Mouse (Mus musculus) urinary bladder, postnatal 4 days (tissue): ENCODE data around the gene Gnb5.

Experiments used
- DNase-seq, 2 experiments: peaks; one replicate each; pipeline ENCODE4 v3.0.0; 2021 to 2022; ENCODE audit warnings: low spot score in 2 of 2

Gene Gnb5

DNA sequence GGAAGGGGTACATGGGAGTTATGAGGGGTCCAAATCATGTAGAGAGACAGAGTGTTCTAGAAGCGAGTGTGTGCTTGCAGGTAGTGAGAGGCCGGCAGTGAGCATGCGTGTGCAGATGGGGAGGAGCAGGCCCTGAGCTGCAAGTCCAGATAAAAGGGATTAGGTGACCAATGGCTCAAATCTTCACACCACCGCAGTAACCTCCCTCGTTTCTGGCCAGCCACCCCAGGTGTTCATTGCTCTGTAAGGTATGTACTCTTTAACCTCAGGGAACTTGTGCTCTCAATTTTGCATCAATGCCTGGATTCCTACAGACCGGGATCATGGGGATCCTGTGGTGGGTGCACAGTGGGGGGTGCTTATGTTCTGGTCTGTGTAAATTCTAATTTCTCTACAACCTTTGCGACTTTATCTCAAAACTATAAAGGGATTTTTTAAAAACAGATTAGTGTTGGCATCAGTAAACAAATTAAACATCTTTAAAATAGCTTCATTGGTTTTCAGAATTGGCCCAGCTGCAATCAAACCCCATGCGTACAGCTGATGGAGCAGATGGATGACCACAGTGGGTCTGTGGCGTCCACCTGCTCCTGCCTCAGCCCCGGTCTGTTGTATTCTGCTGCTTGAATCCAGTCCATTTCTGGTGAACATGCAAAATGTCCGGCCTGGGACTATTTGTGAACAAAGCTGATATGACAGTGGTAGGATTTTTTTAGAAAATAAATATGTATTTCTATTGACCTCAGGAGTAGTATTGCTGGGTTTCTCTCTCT, at the start of gene Gnb5:
Gene Gnb5, plus strand, starts transcription at position 163 of the 773 bp plus-strand sequence.
- no peak for DNase-seq

DNA sequence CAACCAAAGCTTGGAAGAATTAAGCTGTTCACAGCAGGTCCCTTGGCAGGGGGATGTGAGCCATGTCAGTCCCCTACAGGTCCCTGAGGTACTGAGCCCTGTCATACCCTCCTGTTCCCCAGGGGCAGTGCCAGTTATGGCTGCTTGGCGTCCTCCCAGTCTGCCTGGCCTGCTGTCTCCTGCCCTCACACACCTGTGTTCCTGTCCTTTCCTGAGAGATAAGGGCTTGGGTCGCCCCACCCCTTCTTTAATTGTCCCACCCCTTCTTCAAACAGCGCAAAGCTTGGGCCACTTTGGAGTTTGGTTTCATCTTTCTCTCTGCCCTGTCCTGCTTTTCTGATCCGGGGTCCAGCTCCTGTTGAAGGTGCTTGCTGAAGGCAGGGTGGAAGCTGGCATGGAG, 47.3 kb upstream of the Gnb5 start:
- DNase-seq, result no peak

DNA sequence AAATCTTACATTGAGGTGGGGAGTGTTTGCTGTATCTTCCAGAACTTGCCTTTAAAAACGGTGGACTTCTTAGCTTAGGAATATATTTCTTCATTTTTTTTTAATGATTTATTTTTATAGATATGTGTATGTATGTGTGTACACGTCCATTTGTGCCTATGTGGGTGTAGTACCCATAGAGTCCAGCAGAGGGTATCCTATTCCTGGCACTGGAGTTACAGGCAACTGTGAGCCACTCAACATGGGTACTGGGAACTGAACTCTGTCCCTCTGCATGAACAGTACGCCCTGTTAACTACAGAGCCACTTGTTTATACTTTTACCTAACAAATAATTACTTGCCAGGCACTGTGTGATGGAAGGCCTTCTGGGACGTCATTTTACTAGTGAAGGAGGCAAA, 46.4 kb upstream of the Gnb5 start:
- no peak for DNase-seq

DNA sequence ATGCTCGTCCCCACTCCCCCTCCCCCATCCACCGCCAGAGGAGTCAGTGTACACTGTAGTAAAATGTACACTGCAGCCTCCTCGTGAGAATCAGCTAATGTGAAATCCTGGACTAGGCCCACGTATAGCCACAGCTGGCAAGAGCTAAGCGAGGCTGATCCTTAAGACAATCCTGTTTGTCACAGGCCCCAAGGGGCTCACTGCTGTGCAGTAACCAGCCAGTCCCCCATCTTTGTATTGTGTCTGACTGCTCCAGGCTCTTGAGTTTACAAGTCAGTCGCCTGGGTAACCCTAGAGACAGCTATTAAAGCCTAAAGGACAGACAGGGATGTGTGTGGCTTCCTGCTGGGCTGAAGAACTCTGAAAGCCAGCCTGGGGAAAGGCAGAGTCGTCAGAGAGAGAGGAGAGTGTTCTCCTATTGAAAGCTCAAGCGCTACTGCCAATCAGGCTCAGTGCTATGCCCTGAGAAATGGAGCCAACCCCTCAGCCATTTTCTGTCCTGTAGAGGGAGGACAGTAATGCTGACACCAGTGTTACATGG, 44.7 kb upstream of the Gnb5 start:
- DNase-seq, result no peak

DNA sequence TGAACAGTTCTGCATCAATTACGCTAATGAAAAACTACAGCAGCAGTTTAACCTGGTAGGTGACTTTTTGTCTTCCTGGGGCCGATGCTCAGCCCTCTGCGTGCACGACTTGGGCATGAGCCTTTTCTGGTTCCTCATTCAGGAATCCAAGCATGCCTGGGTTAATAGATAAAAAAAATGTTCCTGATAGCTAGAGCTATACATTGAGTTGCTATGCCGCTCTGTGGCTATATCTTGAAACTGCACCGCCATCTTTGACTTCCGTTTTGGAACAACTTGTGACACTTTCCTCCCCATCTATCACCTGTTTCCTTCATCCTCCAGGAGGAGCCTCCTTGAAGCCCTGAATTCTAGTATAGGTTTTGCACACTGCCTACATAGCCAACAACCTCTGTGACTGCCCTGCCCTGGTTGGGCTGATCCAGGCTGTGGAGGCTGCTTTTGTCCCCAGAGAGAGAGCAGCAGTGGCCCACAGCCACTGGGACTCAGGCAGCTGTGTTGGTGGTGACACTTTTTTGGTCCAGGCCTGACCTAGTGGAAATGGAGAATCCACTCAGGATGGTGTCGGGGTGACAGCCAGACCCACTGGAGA, 43.8 kb upstream of the Gnb5 start:
- no peak for DNase-seq

DNA sequence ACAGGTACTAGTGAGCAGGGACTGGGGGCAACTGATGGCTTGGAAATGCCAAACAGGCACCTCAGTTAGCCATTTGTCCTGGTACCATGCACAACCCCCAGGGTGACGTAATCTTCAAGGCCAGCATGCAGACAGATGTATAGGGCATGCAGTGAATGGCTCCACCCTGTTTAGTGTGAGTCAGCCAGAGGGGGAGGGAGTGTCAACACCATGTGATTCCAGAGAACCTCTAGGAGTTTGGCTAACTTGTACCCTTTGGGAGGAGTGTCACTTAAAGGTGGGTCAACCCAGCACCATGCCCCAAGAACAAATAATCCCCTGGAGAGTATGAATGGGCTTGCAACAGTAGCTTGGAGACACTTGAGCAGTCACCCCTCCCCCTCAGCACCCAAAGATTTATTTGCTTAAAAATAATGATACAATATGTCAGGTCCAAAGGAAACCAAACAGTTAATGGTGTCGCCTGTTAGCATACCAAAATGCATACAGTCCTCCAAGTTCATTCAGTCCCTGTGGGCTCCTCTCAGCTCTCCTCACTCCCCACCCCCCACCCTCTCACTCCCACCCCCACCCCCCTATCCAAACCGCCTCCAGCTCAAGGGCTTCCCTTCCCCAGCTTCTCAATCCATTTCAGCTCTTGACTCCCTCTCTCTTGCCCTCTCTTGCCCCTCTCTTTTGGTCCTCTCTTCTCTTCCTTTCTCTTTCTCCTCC, 41.9 kb upstream of the Gnb5 start:
- no peak for DNase-seq

DNA sequence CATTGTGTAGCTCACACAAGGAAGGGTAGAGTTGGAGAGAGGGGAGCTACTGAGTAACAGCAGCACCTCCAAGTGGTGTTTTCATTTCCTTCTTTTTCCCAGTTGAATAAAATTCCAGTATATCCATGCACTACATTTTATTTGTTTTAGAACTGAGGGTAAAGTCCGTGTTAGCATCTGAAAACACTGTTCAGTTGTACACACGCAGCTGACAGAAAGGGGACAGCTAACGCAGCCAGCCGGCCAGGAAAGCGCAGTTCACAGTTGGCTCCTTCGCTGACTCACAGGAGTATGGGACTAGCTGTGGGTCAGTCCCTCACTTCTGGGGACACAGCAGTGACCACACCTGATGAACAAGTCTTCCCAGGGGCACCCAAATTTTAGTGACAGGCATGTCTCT, 38.9 kb upstream of the Gnb5 start:
- DNase-seq, result no peak

DNA sequence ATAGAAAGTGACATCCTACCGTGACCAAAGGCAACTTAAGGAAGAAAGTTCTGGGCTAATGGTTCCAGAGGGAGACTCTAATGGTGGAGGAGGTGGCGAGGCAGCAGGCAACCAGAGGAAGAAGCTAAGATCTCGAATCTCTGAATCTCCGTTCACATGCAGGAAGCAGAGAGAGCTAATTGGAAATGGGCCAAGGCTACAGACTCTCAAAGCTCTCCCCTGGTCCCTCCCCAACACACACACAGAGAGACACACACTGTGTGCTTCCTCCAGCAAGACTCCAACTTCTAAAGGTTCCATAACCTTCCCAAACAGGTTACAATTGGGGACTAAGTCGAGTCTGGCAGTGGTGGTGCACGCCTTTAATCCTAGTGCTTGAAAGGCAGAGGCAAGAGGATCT, 35.7 kb upstream of the Gnb5 start:
- DNase-seq, result no peak

DNA sequence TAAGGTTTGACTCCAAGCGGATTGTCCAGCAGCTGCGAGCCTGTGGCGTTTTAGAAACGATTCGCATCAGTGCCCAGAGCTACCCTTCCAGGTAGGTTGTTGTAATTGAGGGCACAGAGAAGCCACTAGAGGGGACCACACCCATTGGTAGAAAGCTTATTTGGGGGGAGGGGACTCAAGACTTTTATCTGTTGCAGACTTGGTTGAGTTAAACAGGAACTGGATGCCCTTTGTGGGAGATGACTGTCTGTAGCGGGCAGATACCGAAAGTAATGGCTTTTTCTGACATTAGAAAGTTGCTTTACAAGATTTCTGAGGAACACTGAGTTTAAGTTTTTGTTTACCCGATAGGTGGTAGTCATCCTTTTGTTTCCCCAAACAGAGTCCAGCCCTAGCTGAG, 34.5 kb upstream of the Gnb5 start:
- no peak for DNase-seq

DNA sequence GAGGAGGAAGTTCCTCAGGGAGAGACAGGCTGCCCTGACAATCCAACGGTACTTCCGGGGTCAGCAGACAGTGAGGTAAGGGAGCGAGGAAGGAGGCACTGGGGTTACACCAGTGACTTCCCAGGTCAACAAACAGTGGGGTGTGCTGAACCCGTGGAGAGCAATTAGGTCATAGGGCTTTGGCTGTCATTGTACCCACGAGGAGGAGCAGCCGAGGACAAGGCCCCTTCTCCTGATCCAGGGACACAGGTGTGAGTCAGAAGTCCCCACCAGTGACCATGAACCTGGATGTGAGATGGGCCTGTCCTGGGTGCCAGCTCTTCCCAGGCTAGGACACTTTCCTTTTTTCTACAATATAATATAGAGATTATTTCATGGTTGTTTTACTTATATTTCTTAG, 32.4 kb upstream of the Gnb5 start:
- DNase-seq, result no peak

DNA sequence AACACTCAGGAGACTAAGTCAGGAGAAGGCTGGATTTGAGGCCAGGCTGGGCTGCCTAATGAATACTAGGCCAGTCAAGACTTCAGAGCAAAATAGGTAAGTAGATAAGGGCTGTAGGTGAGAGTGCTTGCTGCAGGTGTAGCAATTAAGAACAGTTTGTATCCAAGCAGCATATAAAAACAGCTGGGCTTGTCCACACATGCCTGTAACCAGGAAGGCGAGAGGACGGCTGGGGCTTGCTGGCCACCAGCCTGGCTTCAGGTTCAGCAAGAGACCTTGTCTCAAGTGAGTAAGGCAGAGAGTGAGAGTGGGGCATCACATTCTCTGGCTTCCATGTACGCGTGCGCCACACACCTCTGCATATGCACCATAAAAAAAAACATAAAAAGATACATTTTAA, 31.6 kb upstream of the Gnb5 start:
- no peak for DNase-seq

DNA sequence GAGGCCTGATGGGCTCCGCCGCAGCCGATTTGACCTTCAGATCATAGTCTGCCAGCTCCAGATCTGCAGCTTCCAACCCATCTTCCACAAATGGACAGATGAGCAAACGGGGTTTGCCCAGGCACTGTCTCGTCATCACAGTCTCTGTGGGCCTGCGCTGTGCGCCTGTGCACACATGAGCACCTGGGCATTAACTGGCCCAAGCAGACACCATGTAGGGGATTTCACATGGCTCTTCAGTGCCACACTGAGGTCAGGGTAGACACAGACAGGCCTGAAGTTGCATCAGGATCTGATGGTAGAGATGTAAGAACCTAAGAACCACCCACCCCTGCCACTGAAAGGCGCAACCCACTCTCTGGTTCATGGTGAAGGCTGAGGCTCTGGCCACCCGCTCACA, 31.0 kb upstream of the Gnb5 start:
- DNase-seq, result no peak

DNA sequence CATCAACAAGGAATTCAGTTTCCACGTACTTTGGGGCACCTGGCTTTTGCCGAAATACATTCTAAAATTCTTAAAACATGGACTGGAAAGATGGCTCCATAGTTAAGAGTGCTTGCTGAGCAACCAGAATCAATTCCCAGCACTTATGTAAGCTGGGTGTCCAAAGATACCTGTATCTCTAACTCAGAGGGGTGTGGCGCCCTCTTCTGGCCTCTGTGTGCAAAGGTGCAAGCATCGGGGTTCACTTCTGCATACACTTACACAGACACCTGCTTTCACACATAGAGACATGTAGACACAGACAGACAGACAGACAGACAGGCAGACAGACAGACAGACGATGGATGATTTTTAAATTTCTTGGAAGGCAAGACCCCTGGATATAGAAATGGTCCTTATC, 25.3 kb upstream of the Gnb5 start:
- DNase-seq, result no peak

DNA sequence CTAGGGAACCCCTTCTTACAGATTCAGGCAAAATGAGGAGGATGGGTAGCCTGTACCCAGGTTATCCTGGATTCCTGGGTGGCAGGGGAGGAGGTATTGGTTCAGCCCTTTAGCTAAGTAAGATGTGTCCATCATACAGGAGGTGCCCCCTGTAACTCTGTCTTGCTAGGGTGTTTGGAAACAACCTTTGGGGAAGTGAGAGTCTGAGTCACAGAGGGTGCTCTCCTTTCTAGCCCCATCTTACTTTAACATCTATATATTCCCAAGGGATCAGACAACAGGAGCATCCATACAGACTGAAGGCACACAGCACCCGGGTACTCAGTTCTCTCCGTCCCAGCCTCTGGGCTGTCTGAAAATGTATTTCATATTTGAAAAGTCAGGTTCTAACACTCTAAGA, 23.9 kb upstream of the Gnb5 start:
- DNase-seq, result no peak

DNA sequence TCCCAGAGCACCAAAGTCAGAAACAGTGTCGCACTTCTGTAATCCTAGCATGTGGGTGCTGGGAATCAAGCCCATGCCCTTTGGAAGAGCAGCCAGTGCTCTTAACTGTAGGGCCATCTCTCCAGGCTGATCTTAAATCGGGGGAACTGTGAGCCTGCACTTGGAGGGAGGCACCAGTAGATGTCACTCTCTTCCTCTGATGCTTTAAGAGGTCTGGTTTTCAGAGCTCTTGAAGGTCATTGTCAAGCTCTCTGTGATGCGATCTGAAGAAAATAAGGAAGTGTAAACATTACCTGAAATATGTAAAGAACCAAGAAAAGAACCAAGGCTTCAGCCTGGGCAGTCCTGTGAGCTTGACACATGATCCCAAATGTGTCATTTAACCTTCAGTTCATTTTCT, 23.3 kb upstream of the Gnb5 start:
- no peak for DNase-seq

DNA sequence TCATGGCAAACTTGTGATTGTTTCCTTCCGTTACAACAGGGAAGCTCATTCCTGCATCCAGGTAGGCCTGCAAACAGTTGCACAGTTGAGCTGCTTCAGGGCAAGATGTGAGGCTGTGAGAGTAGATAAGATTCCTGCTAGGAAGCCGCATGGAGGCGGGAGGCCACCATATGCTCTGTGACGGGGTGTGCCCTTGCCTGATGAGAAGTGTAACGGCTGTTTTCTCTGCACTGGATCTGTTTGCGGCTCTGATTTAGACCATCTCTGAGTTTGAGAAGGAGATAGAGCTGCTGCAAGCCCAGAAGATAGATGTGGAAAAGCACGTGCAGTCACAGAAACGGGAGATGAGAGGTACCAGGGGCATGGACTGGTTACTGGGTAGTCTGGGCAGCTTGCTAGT, 22.5 kb upstream of the Gnb5 start:
- no peak for DNase-seq

DNA sequence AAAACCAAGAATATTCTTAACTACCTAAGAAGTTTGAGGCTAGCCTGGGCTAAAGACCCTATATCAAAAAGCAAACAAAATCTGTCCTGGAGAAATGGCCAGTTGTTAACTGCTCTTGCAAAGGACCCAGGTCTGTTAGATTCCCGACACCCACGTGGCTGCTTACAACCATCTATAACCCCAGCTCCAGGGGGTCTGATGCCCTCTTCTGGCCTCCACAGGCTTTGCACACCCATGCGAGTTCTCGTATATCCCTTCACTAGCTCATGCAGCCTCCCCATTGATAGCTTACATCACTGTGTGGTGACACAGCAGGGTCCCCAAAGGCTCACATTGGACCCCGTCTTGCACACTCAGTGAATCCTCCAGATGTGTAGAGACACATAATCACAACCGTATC, 20.7 kb upstream of the Gnb5 start:
- DNase-seq, result no peak

DNA sequence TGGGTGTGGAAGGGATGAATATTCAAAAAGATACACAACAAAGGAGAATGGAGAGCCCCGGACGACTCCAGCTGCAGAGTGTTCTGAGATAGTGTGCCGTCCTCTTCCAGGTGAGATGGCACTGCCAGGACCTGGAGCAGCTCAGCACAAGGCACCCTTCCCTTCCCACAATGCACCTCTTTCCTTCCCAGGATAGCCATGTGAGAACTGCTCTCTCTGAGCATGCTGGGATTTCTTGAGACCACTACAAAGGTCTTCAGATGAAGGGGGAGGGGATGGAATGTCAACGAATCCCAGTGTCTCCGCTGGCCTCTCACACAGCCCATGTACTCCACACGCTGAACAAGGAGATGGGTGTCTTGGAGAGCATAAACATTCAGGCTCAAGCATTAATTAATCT, 18.5 kb upstream of the Gnb5 start:
- no peak for DNase-seq

DNA sequence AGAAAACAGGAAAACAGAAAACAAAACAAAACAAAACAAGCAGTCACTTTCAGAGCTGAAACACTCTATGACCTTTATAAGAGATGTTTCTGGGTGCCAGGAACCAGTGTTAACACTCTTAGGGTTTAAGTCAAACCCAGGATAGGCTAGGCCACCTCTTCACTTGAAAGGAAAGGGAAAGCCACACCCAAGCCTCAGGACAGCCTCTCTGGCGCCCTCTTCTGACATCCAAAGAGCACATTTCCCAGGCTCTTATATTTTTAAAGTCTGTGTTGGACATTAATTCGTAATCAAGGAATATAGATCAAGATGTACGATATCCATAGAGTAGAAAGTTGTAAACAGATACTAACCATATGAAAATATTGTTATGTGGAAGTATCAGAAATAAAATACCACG, 16.5 kb upstream of the Gnb5 start:
- DNase-seq, result no peak

DNA sequence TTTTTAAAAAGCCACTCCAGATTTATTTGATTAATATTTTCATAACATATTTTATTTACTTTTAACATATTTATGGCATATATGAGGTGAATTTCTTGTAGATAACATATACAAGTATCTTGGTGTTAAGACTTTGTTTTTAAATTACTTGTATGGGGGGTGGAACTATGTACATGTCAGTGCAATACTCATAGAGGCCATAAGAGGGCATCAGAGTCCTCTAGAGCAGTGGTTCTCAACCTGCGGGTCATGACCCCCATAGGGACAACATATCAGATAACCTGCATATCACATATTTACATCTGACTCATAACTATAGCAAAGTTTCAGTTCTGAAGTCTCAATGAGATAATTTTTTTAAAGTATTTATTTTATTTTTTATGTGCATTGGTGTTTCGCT, 6.7 kb upstream of the Gnb5 start:
- no peak for DNase-seq

DNA sequence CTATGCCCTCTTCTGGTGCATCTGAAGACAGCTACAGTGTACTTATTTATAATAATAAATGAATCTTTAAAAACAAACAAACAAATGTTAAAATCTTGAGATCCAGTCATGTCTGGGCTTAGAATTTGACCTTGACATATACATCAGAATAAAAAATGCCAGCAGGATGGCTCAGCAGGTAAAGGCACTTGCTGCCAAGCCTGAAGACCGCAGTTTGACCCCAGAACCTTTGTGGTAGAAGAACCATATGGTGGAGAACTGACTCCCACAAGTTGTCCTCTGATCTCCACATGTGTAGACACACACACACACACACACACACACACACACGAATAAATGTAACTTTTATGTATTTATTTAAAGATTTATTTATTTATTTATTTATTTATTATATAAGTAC, 3.1 kb upstream of the Gnb5 start:
- DNase-seq, result no peak

DNA sequence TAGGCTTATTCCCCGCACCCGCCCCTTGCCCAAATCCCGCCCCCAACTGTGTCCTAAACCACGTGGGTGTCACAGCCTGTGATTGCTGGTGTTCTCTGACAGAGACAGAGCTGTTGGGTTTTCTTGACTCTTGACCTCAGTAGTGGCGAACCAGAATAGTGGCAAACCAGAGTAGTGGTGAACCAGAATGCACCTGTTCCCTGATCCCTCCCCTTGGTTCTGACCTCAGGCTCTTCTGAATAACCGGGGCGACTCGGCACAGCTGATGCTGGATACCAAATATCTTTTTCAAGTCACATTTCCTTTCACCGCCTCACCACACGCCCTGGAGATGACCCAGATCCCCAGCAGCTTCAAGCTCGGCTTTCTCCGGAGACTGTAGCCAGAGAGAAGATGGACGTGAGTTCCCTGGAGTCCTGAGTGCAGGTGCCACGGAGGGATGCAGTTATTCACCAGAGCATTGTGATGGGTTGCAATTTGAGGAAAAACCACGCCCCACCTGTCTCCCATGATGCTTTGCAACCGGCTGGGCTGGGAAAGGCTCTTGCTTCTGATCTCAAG, 2.3 kb upstream of the Gnb5 start:
- DNase-seq, result no peak

DNA sequence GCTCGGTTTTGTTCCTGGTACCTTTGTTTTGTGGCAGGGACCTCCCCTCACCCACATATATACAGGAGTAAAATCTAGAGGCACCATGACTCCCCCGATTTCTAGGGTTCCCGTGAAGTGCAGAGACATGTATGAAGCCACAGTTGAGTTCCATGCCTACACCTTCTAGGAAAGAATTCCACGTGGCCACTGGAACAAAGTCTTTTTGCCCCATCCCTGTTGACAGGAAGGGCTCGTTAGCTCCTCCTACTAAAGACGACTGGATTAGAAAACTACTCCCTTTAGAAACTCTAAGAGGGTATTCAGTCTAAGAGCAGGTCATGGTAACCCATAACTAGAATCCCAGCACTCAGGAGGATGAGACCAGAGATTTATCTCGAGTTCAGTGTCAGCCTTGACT, 1.8 kb upstream of the Gnb5 start:
- no peak for DNase-seq
